Mouse (Mus musculus) lung, postnatal 36 days (tissue): ENCODE results near the gene Agrn.

Experiments
- DNase-seq: peaks from one replicate; pipeline ENCODE4 v3.0.0; 2022; ENCODE audit warnings: mixed read lengths

Gene Agrn

GRCm38 (mm10) chr4:156197131-156197828 is at the start of gene Agrn:
Gene Agrn, minus strand, starts transcription at chr4:156197488.
- peak; percentile 67 for DNase-seq

GRCm38 (mm10) chr4:156236651-156237447 is 39.6 kb upstream of the Agrn start:
- DNase-seq: no peak

- DNase-seq: peak; percentile 94
Observed at GRCm38 (mm10) chr4:156235808-156236533, 38.7 kb upstream of the Agrn start, which contains the start of gene Noc2l. Gene Noc2l, plus strand, starts transcription at chr4:156236010.

GRCm38 (mm10) chr4:156235360-156235770 is 38.1 kb upstream of the Agrn start:
- peak; percentile 32 for DNase-seq

- peak; percentile 78 for DNase-seq
Observed at GRCm38 (mm10) chr4:156234701-156235213, 37.5 kb upstream of the Agrn start, which contains the start of gene Plekhn1. Gene Plekhn1, minus strand, starts transcription at chr4:156234857.

- DNase-seq: no peak
Observed at GRCm38 (mm10) chr4:156234021-156234501, 36.8 kb upstream of the Agrn start.

- DNase-seq: peak; percentile 55
Observed at GRCm38 (mm10) chr4:156228393-156229024, 31.2 kb upstream of the Agrn start.

- DNase-seq: peak; percentile 76
Observed at GRCm38 (mm10) chr4:156227752-156228392, 30.6 kb upstream of the Agrn start.

- DNase-seq: no peak
Observed at GRCm38 (mm10) chr4:156224276-156224675, 27.0 kb upstream of the Agrn start.

GRCm38 (mm10) chr4:156219936-156220335 is 22.6 kb upstream of the Agrn start:
- DNase-seq: no peak

GRCm38 (mm10) chr4:156217838-156218237 is 20.6 kb upstream of the Agrn start:
- no peak for DNase-seq

GRCm38 (mm10) chr4:156217022-156217669 is 19.9 kb upstream of the Agrn start:
- no peak for DNase-seq

- no peak for DNase-seq
Observed at GRCm38 (mm10) chr4:156216196-156216595, 18.9 kb upstream of the Agrn start.

GRCm38 (mm10) chr4:156215649-156216048 is 18.4 kb upstream of the Agrn start, which contains the start of gene Perm1:
Gene Perm1, plus strand, starts transcription at chr4:156215868.
- DNase-seq: peak; percentile 74

GRCm38 (mm10) chr4:156213134-156213533 is 15.8 kb upstream of the Agrn start:
- no peak for DNase-seq

GRCm38 (mm10) chr4:156209963-156210635 is 12.8 kb upstream of the Agrn start:
- DNase-seq: no peak

GRCm38 (mm10) chr4:156208872-156209271 is 11.6 kb upstream of the Agrn start:
- DNase-seq: no peak

GRCm38 (mm10) chr4:156203413-156204131 is 6.3 kb upstream of the Agrn start:
- no peak for DNase-seq

- peak; percentile 87 for DNase-seq
Observed at GRCm38 (mm10) chr4:156203001-156203412, 5.7 kb upstream of the Agrn start, which contains the start of gene AW011738. Gene AW011738, plus strand, starts transcription at chr4:156203304.

GRCm38 (mm10) chr4:156202462-156202893 is 5.2 kb upstream of the Agrn start:
- no peak for DNase-seq
